Mouse (Mus musculus) erythroblast, adult 5-6 weeks (primary cell): Measurements from ENCODE around the gene Sstr3. TPM values are rescaled to one million over a fixed set of nuclear protein-coding genes. Genes with fewer than 3 reads are reported as not detected.

ENCODE experiments used
- ATAC-seq: replicated peaks from 2 replicates; pipeline ENCODE4 v1.8.0; 2016; ENCODE audit warnings: moderate number of reproducible peaks, mild to moderate bottlenecking, moderate TSS enrichment, inconsistent platforms; ENCODE audit not compliant: poor library complexity, low FRiP score, severe bottlenecking
- total RNA-seq, 2 experiments: library from RNA; stranded (forward) in 1 of 2; stranded (reverse) in 1 of 2; fragments of 150-400 nt in 1 of 2; fragments of 200-764, 138-1000 nt in 1 of 2; gene quantifications; 2 replicates each; pipeline versions ENCODE4 v1.2.3 to v1.2.4; 2015 to 2017; ENCODE audit warnings: low replicate concordance in 2 of 2

The Sstr3 gene
- total RNA-seq, 2 experiments from 2014 or later: not detected

- ATAC-seq: no peak
Measured at GRCm38 (mm10) chr15:78509297-78509899, 35.1 kb downstream of the Sstr3 start.

DNA sequence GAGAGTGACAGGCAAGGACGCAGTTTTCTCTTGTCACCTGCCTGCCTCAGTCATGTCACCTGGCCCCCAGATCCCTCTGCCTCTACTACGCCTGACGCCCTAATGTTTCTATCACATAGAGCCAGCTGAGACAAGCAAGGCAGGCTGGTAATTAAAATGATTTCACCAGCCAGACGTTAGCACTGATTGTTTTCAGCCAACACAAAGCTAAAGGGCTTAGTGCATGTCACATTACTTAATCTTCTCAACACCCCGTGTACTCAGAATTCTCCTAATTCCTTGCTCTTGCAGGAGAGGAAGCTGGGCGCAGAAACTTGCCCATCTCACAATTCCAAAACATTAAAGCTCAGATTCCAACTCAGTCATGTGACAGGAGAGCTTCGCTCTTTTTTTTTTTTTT lies 36.0 kb downstream of the Sstr3 start:
- no peak for ATAC-seq

DNA sequence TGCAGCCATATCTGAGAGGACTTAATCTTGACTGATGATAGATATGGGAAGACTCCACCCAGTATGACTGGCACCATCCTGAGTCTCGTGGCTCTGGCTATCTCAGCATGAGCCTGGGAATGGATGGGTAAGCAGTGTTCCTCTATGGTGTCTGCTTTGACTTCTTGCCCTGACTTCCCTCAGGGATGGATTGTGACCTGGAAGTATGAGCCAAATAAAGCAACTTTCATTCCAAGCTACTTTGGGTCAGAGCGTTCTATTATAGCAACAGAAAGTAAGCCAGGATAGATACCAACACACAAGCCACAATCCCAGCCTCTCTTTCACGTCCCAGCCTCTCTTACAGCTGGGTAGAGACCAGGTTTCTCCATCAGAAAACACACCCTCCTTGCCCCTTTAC lies 38.9 kb downstream of the Sstr3 start:
- no peak for ATAC-seq

DNA sequence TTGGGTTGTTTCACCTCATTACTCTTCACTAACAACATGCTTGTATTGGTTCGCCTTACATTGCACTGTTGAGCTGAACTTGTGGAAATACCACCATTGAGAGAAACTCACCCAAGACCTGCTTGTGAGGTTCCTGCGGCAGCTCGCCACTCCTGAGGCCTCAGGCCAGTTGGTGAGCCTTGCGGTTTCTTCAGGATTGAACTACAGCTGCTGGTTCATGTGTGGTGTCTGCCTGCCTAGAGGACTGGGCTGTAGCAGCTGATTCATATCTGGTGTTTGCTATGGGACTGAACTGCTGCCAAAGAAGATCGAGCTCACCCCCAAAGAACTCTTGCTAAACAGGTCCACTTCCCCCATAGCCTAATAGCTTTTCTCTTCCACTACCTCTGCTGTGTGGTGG lies 39.7 kb downstream of the Sstr3 start:
- ATAC-seq: no peak

DNA sequence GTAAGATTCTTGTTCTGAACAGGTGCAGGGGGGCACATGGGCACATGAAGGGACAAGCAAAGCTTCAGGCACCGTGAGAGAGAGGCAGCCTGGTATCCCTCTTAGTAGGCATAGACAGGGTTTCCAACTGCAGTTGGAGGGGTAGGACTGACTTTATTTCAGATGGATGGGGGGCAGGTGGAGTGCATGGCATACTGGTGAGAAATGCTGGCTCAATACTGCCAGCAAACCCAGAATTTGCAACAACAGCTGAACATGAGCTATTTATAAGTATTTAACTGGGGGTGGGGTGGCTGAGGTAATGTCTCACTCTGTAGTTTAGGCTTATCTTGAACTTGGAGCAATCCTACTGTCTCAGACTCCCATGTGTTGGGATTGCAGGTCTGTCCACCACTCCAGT lies 40.5 kb downstream of the Sstr3 start:
- ATAC-seq: no peak

DNA sequence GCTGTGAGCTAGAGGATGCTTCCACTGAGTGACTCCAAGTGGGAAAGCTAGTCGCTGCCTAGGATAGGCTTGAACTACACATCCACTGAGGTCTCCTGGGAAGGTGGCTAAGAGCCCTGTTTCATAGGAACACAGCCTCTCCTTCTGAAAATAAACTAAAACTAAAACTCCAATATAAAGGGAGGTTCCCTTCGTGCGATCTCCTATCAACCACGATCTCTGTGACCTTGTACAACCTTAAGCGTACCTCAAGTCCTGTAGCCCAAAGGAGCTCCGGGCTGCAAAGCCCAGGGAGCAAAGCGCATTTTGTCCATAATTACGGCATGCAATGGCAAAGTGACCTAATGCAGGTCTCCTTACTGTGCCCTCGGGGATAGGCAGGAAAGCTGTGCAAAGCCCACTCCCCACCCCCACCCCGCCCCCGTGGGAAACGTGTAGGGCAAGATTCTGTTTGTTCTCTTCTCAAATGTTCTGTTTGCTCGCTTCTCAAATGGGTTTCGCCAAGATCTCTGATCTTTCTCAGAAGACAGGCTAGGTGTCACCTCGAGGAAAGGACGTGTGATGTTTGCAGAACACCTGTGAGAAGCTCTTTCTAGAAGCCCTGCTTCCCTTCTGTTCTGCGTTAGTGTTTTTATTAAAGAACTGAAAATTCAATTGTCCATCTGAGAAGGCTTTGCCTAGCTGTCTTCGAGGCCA lies 41.9 kb downstream of the Sstr3 start:
- no peak for ATAC-seq

GRCm38 (mm10) chr15:78494968-78495406 lies 49.5 kb downstream of the Sstr3 start, which contains the start of gene Il2rb:
TSS of gene Il2rb (minus strand) at chr15:78495271.
- no peak for ATAC-seq

DNA sequence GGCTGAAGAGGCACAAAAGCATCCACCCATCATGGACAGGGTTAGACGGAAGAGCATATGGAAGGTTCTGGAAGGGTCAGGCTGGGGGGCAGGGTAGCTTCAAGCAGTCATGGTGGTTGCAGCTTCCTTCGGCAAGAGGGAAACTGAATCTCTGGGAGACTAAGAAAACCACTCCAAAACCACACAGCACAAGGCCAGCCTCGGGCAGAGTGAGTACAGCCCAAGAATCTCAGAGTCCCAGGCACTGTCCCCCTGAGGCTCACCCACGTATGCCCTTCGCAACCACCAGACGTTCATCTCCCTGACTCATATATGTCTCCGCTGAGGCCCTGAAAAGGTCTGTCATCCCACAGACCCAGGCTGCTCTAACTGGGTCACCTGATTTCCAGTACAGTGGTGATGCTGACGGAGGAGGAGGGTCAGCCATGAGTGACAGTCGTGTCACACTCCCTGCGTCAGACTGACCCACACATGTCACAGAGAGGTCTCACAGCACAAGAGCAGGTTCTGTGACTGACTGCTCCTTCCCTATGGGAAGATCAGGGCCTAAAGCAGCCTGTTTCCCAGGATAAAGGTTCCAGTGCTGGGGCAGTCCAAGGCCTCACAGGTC lies 51.0 kb downstream of the Sstr3 start:
- no peak for ATAC-seq

- no peak for ATAC-seq
Measured at GRCm38 (mm10) chr15:78491301-78491700, 53.2 kb downstream of the Sstr3 start.

- no peak for ATAC-seq
Measured at GRCm38 (mm10) chr15:78489906-78490305, 54.6 kb downstream of the Sstr3 start.

DNA sequence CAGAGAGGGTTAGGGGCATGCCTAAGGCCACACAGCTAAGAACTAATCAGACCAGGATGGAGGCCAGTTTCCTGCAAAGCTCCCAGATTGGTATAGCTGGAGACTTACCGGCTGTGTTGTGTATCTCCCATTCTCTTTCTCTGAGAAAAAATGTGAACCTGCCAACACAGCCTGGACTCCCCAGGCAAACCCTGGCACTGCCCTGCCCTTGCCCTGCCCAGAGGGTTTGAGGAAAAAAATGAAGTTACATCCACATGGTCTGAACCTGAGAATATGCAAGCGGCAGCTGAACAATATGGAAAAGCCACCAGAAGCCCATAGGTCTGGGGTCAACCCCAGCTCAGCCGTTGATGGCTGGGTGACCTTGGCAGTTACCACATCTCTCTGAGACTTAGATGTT lies 55.2 kb downstream of the Sstr3 start:
- ATAC-seq: no peak

DNA sequence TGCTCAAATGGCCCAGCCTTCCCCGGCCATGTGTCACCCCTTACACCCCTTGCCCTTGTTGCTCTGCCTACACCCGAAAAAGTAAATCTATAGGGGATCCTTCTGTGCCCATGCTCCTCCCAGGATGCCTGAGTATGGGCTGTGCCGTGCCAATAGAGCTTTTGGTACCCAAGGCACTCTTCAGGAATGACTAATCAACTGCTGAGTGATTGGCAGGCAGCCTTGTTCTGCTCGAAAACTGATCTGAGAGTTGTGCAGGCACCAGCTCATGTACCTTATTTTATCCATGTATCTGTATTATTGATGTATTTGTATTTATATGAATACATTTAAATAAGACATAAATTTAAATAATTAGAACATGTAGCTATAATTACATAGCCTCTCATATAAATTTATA lies 57.4 kb downstream of the Sstr3 start:
- ATAC-seq: no peak

Other genes with a start within 250 kb of the Sstr3 start
- 6.5 and 6.9 TPM in 2 replicates for gene Csf2rb2, start 239.0 kb downstream of the Sstr3 start, total RNA-seq (2015; ENCODE audit: low replicate concordance)
- 0.98 and 1.4 TPM in 2 replicates for gene Csf2rb2, start 239.0 kb downstream of the Sstr3 start, total RNA-seq (2017; ENCODE audit: low replicate concordance)
- 32.8 and 34.8 TPM in 2 replicates for gene Csf2rb, start 218.9 kb downstream of the Sstr3 start, total RNA-seq (2015; ENCODE audit: low replicate concordance)
- gene Csf2rb, start 218.9 kb downstream of the Sstr3 start, total RNA-seq (2017; ENCODE audit: low replicate concordance): 11.4 and 47.2 TPM in 2 replicates
- not detected in 2 replicates for gene Tex33, start 148.8 kb downstream of the Sstr3 start, total RNA-seq (2015; ENCODE audit: low replicate concordance)
- gene Tex33, start 148.8 kb downstream of the Sstr3 start, total RNA-seq (2017; ENCODE audit: low replicate concordance): not detected in 2 replicates
- gene Tst, start 138.8 kb downstream of the Sstr3 start, total RNA-seq (2015; ENCODE audit: low replicate concordance): 5.2 and 6.0 TPM in 2 replicates
- 3.5 and 8.1 TPM in 2 replicates for gene Tst, start 138.8 kb downstream of the Sstr3 start, total RNA-seq (2017; ENCODE audit: low replicate concordance)
- gene Mpst, start 138.3 kb downstream of the Sstr3 start, total RNA-seq (2015; ENCODE audit: low replicate concordance): 7.7 and 10.4 TPM in 2 replicates
- gene Mpst, start 138.3 kb downstream of the Sstr3 start, total RNA-seq (2017; ENCODE audit: low replicate concordance): 22.4 and 39.6 TPM in 2 replicates
- gene Kctd17, start 116.1 kb downstream of the Sstr3 start, total RNA-seq (2015; ENCODE audit: low replicate concordance): 1.0 TPM in 1 of 2 replicates, not detected in the other
- gene Kctd17, start 116.1 kb downstream of the Sstr3 start, total RNA-seq (2017; ENCODE audit: low replicate concordance): 0.98 and 2.0 TPM in 2 replicates
- 1.0 TPM in 1 of 2 replicates, not detected in the other for gene Tmprss6, start 76.1 kb downstream of the Sstr3 start, total RNA-seq (2015; ENCODE audit: low replicate concordance)
- gene Tmprss6, start 76.1 kb downstream of the Sstr3 start, total RNA-seq (2017; ENCODE audit: low replicate concordance): 0.70 TPM in 1 of 2 replicates, not detected in the other
- gene Il2rb, start 49.4 kb downstream of the Sstr3 start, total RNA-seq (2015; ENCODE audit: low replicate concordance): 0.42 and 9.0 TPM in 2 replicates
- gene Il2rb, start 49.4 kb downstream of the Sstr3 start, total RNA-seq (2017; ENCODE audit: low replicate concordance): 0.28 and 1.0 TPM in 2 replicates
- not detected in 2 replicates for gene C1qtnf6, start 13.3 kb downstream of the Sstr3 start, total RNA-seq (2015; ENCODE audit: low replicate concordance)
- gene C1qtnf6, start 13.3 kb downstream of the Sstr3 start, total RNA-seq (2017; ENCODE audit: low replicate concordance): 0.28 and 0.43 TPM in 2 replicates
- 142 and 153 TPM in 2 replicates for gene Rac2, start 28.1 kb upstream of the Sstr3 start, total RNA-seq (2015; ENCODE audit: low replicate concordance)
- gene Rac2, start 28.1 kb upstream of the Sstr3 start, total RNA-seq (2017; ENCODE audit: low replicate concordance): 34.3 and 78.9 TPM in 2 replicates
- 17.1 and 19.4 TPM in 2 replicates for gene Cyth4, start 52.4 kb upstream of the Sstr3 start, total RNA-seq (2015; ENCODE audit: low replicate concordance)
- 18.1 and 20.1 TPM in 2 replicates for gene Cyth4, start 52.4 kb upstream of the Sstr3 start, total RNA-seq (2017; ENCODE audit: low replicate concordance)
- gene Elfn2, start 174.1 kb upstream of the Sstr3 start, total RNA-seq (2015; ENCODE audit: low replicate concordance): not detected in 2 replicates
- 0.09 TPM in 1 of 2 replicates, not detected in the other for gene Elfn2, start 174.1 kb upstream of the Sstr3 start, total RNA-seq (2017; ENCODE audit: low replicate concordance)
- 0.38 and 1.7 TPM in 2 replicates for gene Mfng, start 228.8 kb upstream of the Sstr3 start, total RNA-seq (2015; ENCODE audit: low replicate concordance)
- gene Mfng, start 228.8 kb upstream of the Sstr3 start, total RNA-seq (2017; ENCODE audit: low replicate concordance): 0.17 and 0.98 TPM in 2 replicates